Mouse (Mus musculus) layer of hippocampus, adult 8-10 months (tissue): ENCODE data around the gene Olfr584. TPM values are rescaled to one million over a fixed set of nuclear protein-coding genes. Genes with fewer than 3 reads are reported as not detected.

Experiments
- DNase-seq, 2 experiments: peaks; one replicate each; pipeline ENCODE4 v3.0.0; 2022; ENCODE audit warnings: low spot score in 2 of 2
- total RNA-seq, 4 experiments: library from RNA; stranded (reverse); gene quantifications; 2 replicates each; pipeline ENCODE4 v1.2.4; 2022

Gene Olfr584
- total RNA-seq = not detected

DNA sequence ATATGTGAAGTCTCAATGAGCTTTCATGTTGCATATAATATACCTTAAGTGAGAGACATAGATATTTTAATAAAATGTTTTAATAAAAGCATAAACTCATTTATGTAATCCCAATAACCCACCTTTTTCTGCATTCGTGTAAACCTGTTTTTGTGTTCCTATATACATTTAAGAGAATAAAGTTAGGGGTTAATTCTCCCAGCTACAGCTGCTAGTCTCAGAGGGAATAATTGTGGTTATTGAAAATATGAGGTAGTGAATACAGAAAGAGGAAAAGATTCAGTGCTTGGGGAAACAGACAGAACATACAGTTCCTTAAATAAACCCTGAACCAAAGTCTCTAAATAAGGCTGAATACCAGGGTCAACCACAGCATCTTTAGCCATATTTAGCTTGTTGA lies at the start of gene Olfr584:
Olfr584 (plus strand) TSS at position 301 of the 400 bp plus-strand sequence.
- no peak for DNase-seq

DNA sequence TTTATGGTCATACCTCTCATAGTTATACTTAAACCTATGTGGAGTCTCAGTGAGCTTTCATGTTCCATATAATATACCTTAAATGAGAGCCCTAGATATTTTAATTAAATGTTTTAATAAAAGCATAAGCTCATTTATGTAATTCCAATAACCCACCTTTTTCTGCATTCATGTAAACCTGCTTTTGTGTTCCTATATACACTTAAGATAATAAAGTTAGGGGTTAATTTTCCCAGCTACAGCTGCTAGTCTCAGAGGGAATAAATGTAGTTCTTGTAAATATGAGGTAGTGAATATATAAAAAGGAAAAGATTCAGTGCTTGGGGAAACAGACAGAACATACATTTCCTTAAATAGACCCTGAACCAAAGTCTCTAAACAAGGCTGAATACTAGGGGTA lies 44.0 kb upstream of the Olfr584 start, which contains the start of gene Olfr582:
Olfr582 (plus strand) TSS at position 301 of the 400 bp plus-strand sequence.
- DNase-seq = no peak

DNA sequence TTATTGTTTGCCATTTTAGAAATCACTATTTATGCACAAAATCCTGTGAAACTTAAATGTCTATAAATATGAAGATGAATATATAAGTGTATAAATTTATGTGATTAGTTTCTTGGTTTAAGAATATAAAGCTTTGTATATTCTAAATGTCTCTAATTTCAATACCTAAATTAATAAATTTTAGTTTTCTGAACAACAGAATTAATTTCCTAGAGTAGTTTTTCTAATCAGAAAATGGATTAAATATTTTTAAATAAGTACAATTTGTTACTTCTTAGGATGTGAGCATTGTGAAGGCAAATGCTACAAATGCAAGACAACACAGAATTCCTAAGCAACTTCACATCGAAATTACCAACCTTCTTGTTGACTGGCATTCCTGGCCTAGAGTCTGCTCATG lies 30.7 kb upstream of the Olfr584 start, which contains the start of gene Olfr583:
Olfr583 (plus strand) TSS at position 301 of the 400 bp plus-strand sequence.
- DNase-seq = no peak

DNA sequence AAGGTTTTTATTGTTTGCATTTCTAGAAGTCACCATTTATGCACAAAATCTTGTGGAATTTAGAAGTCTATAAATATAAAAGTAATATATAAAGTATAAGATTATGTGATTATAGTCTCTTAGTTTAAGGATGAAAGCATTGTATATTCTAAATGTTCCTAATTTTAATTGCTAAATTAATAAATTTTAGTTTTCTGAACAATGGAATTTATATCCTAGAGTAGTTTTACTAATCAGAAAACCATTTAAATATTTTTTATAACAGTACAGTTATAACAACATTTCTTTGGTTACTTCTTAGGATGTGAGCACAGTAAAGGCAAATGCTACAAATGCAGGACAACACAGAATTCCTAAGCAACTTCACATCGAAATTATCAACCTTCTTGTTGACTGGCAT lies 15.7 kb downstream of the Olfr584 start, which contains the start of gene Olfr585:
Olfr585 (plus strand) TSS at position 301 of the 400 bp plus-strand sequence.
- DNase-seq = no peak

DNA sequence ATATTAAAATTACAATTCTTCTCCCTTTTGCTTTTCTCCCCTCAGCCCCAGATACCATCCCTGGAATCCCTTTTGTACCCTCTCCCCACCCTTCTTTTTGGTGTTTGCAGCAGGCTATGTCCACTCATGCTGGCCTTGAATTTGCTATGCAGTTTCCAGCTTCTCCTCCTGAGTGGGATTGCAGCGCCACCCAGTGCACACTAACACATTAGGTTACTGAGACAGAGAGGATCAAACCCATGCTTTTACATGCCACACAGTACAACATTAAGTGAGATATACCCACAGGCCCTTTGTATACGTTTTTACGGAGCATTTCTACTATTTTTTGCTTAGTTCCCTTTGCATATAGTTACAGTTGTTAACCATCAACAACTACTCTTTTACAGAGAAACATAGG lies 37.7 kb downstream of the Olfr584 start:
- DNase-seq = no peak

DNA sequence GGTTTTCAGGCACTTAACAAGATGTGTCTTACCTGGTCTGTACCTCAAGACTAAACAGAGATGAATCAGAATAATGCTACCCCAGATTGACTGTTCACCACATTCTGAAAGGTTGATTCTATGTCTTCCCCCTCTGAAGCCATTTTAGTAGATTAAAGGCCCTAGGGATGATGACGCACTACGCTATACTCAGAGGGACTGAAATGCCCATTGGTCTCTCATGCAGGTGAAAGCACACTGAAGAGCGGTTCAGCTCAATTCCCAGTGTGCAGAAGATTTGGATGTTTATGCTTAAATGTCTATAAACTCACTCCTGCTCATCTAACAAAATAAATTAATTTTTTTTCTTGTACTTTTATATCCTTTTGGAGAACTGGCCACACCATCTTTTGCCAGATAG lies 43.9 kb downstream of the Olfr584 start, which contains the start of gene Olfr586:
Olfr586 (minus strand) TSS at position 101 of the 400 bp plus-strand sequence.
- no peak for DNase-seq

Other genes with a start within 250 kb of the Olfr584 start
- gene Olfr566, start 223.1 kb upstream of the Olfr584 start, total RNA-seq = not detected
- gene Olfr568, start 204.8 kb upstream of the Olfr584 start, total RNA-seq = not detected
- not detected for gene Olfr569, start 191.0 kb upstream of the Olfr584 start, total RNA-seq
- gene Olfr570, start 187.3 kb upstream of the Olfr584 start, total RNA-seq = not detected
- not detected for gene Olfr571, start 164.3 kb upstream of the Olfr584 start, total RNA-seq
- gene Olfr572, start 157.5 kb upstream of the Olfr584 start, total RNA-seq = not detected
- gene Olfr573-ps1, start 139.3 kb upstream of the Olfr584 start, total RNA-seq = not detected
- not detected for gene Olfr574, start 133.4 kb upstream of the Olfr584 start, total RNA-seq
- not detected for gene Olfr575, start 123.1 kb upstream of the Olfr584 start, total RNA-seq
- gene Olfr576, start 119.2 kb upstream of the Olfr584 start, total RNA-seq = not detected
- gene Olfr577, start 105.9 kb upstream of the Olfr584 start, total RNA-seq = not detected
- gene Olfr578, start 92.6 kb upstream of the Olfr584 start, total RNA-seq = not detected
- not detected for gene Olfr582, start 43.9 kb upstream of the Olfr584 start, total RNA-seq
- gene Olfr583, start 30.6 kb upstream of the Olfr584 start, total RNA-seq = not detected
- gene Olfr585, start 15.8 kb downstream of the Olfr584 start, total RNA-seq = not detected
- gene Olfr586, start 43.8 kb downstream of the Olfr584 start, total RNA-seq = not detected
- not detected for gene Olfr588-ps1, start 59.0 kb downstream of the Olfr584 start, total RNA-seq
- gene Olfr589, start 74.5 kb downstream of the Olfr584 start, total RNA-seq = not detected
- not detected for gene Olfr591, start 96.5 kb downstream of the Olfr584 start, total RNA-seq
- gene Olfr592, start 102.9 kb downstream of the Olfr584 start, total RNA-seq = not detected
- not detected for gene Olfr593, start 130.0 kb downstream of the Olfr584 start, total RNA-seq
- gene Olfr594, start 135.1 kb downstream of the Olfr584 start, total RNA-seq = not detected
- not detected for gene Usp17ld, start 170.6 kb downstream of the Olfr584 start, total RNA-seq
- not detected for gene Olfr596, start 223.8 kb downstream of the Olfr584 start, total RNA-seq
- not detected for gene Olfr597, start 234.4 kb downstream of the Olfr584 start, total RNA-seq
- gene Olfr598, start 241.7 kb downstream of the Olfr584 start, total RNA-seq = not detected